Mouse (Mus musculus) gastrocnemius, postnatal 14 days (tissue): Measurements from ENCODE around the gene Sox5. TPM values are rescaled to one million over a fixed set of nuclear protein-coding genes. Genes with fewer than 3 reads are reported as not detected.

Experiments used
- DNase-seq: peaks from one replicate; pipeline ENCODE4 v3.0.0; 2021; ENCODE audit warnings: mixed read lengths
- intact Hi-C: fragments of 180-260 bp; cut with DNase I; formaldehyde crosslinking; loops from one replicate; pipeline ENCODE4 v1.15.1; 2025; ENCODE audit warnings: low total_unique reads
- long read RNA-seq, 2 experiments: library from polyadenylated mRNA; stranded (forward); transcript quantifications; one replicate each; pipeline ENCODE4 v2.0.0; 2021
- total RNA-seq, 2 experiments: library from RNA; stranded (reverse); gene quantifications; 2 replicates each; pipeline ENCODE4 v1.2.3; 2021

The Sox5 gene
- 1 to 10 TPM; 1.7 to 1.9 TPM for total RNA-seq
- long read RNA-seq, experiment 1 = 0 reads
- long read RNA-seq, experiment 2 = 0 reads

DNA sequence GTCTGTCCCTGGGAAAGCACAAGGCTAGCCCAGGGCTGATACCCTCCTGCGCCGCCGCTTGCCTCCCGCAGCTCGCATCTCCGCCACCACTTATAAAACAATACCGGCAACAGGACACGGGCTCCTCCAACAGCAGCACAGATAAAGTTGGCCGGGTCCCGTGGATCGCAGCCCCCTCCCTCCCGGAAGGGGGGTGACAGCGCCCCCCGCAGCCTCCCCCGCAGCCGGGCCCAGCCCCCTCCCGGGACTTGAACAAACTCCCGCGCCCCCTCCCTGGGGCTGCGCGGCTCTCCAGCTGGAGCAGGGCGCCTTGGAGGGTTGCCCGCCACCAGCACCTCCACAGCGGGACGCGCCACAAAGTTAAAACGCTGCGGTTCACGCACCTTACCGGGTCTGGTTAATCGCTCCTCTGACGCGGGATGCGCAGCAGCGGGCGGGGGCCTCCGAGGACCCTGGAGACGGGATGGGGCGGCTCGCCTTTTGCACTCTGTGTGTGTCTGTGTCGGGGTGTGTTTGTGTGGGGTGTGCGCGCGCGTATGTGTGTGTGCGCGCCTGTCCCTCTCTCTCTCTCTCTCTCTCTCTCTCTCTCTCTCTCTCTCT lies at the start of gene Sox5:
Gene Sox5, minus strand, starts transcription at position 547 of the 600 bp plus-strand sequence.
- intact Hi-C loops = no loop called here
- DNase-seq = peak; percentile 36

DNA sequence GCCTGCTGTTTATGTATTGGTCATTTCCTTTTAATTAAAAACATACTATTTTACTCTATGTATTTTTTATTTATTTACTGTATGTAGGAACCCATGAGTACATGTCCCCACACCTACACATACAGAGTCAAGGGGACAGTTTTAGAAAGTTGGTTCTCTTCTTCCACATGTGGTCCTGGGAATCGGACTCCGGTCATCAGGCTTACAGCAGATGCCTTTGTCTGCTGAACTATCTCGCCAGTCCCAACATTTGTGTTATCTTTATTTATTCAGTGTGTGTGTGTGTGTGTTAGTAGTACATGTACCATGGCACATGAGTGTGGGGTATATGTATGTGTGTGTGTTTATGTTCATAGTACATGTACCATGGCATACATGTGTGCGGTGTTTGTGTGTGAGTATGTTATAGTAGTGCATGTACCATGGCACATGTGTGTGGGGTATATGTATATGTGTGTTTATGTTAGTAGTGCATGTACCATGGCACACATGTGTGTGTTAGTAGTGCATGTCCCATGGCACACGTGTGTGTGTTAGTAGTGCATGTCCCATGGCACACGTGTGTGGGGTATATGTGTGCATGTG lies 43.3 kb upstream of the Sox5 start:
- no peak for DNase-seq
- intact Hi-C loops = no loop called here

DNA sequence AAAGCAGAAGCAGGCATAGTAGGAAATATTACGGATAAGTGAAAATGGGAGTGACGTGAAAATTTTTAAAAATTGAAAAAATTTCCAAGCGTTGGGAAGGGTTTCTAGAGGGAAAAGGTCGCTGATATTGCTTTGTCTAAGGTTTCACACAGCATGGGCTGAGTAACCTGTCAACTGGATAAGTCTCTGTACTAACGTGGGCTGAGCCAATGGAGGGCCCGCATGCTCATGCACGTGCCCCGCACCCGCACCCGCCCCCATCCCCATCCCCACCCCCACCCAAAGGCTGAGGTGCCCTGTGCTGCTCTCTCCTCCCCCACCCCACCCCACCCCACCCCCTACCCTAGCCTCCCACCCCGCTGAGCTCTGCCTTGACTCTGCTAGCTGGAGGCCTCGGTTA lies 42.4 kb upstream of the Sox5 start:
- intact Hi-C loops = no loop called here
- no peak for DNase-seq

DNA sequence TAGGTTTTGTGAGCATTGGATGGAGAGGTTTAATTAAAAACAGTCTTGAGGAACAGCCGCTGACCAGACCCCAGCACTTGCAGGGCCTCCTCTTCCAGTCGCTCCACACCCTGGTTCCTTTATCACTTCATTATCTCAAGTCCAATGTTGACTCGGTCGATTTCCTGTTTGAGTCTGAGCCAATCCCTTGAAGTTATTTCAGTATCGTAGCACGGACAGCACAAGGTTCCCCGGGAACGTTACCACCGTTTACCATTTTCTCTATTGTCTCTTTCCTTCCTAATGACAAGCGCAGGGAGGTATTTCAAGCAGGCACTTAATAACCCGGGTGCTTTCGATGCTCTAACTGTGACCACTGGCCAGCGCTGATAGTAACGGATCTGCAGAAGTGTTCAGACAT lies 40.8 kb upstream of the Sox5 start:
- DNase-seq = no peak
- intact Hi-C loops = no loop called here

DNA sequence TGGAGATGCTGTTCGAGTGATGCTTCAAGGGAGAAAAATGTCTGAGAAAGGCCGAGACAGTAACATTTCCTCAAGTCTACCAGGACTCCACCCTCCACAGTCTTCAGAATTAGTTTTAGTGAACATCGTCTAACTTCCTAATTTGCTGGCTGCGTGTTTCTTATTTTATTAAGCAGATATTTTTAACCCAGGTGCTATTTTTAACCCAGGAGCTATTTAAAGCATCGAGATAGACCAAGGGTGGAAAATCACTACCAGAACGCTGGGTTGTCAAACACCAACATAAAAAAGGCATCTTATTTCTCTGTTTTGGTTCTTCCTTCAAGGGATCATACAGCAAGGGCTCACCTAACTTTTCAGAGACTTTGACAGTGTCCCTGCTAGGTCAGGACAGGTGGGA lies 39.2 kb upstream of the Sox5 start:
- no peak for DNase-seq

DNA sequence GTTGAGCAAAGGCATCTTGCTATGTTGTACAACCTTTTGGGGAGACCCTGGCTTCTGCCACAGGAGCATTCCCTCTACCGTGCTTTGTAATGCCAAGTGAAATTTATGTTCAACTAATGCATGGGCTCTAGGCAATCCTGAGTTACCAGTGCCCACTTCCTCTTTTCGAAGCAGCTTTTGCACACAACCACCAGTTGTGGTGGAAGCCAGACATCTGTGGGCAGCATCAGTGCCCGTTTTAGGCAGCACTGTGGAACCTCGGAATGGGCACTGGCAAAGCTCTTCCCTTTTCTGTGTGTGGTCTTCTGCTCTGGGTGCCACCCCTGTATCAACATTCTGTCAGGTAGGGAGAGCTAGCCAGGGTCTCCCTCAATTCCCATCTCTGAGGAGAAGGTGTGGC lies 36.2 kb upstream of the Sox5 start:
- DNase-seq = no peak
- intact Hi-C loops = no loop called here

More for the DNA sequence above, 39.2 kb upstream of the Sox5 start:
- intact Hi-C loops = no loop called here

DNA sequence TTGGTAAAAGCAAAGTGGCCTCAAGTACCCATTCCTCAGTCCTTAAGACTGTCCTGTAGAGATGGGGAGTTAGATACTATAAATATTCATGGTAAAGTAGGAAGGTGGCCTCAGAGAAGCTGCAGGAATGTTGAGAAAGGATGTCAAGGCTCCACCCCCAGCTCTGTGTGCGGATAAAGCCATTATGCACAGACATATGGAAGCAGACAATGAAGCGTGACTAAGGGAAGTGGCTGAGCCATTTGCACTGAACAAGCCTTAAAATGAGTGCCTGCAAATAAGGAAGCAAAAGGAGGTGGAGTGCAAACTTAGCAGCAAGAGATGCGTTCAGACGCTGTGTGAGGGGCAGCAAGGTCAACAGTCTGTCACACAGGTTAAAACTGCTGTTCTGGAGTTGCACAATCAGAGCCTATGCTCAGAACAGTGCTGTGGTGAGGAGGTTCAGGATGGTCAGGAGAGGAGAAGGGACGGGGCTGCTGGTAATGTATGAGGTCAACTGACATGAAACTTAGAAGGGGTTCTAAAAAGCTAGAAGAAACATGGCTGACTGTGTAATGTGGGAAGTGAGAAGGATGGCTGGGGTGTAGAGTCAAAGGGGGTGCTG lies 35.7 kb upstream of the Sox5 start:
- intact Hi-C loops = no loop called here

DNA sequence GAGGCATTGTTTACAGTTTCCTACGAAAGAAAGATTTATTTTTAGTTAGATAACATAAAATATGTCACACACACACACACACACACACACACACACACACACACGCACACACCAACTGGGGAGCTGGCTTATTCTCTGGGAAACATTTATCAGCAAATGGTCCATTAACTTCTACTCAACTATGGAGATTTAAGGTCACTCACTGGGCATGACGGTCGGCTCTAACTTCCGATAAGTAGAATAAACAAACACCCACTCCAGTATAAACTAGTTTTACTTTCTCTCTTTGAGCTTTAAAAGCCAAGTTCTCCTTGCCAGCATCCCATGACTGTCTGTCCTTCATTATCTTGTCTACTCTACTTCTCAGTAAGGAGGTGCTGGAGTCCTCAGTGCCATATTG lies 33.8 kb upstream of the Sox5 start:
- intact Hi-C loops = no loop called here
- DNase-seq = no peak

More for the DNA sequence above, 35.7 kb upstream of the Sox5 start:
- DNase-seq = no peak

DNA sequence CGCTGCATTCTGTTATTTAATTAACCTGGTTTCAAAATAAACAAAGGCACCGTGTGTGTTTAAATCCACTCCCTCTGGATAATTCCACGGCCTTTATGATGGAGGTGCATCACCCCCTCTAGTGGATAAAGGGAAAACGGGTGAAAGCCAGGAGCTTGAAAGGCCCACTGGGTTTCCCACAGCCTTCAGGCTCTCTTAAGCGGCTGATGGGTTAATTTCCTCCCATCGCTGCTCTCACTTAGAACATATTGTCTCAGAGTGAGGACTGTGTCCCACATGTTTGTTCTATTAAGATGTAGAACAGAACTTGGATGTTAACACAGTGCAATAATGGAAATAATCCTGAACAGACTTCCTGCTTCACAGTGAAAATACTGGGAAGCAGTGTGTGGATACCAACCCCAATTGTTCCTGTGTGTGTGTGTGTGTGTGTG lies 33.2 kb upstream of the Sox5 start:
- intact Hi-C loops = no loop called here
- DNase-seq = peak; percentile 12

DNA sequence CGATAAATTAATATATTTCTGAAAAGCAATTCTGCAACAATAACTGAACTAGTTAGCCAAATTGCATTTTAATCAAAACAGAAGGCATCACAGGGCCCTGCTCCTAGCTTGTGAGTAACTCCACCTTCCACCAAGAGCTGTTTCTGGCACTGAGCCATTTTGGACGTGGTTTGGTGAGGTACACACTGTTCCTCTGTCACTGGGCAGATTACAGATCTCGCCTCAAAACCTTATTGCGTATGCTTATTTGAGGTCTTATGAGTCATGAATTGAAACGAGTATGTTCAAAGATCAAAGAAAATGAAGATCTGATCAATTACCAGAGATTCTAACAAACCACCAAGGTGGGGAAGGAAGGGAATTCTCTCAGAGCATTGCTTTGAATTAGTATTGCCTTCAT lies 22.5 kb upstream of the Sox5 start:
- DNase-seq = no peak
- intact Hi-C loops = no loop called here

DNA sequence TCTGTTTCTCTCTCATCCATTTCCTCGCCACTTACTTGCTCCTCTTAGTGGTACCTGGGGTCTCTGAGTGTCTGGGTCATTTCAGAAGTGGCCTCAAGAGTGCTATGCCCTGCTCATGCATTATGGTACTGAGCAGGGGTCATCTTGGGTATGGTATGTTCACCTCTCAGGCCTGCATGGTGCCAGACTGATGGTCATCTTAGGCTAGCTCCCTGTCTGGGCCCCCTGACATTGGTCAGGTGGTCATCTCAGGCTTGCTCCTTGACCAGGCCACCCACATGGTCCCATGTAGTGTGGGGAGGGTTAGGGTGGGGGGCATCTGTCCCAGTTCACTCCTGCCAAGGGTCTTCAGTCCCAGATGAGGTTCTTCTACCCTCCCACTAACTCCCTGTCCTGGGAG lies 21.3 kb upstream of the Sox5 start:
- intact Hi-C loops = no loop called here
- DNase-seq = no peak

DNA sequence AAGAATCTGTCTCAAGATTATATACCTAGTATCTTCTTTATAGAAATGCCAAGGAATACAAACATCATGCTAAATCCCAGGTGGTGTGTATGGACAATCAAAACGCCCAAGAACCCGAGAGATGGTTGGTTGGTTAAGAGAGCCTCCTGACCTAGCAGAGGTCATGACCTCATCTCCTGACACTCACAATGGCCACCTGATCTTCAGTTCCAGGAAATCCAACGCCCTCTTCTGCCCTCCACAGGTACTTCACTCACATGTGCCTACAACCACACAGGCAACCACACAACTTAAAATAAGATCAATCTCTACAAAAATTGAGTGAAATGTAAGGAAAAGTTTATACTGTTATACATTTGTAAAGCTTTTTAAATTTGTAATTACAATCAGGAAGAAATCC lies 12.6 kb upstream of the Sox5 start:
- DNase-seq = no peak
- intact Hi-C loops = no loop called here

DNA sequence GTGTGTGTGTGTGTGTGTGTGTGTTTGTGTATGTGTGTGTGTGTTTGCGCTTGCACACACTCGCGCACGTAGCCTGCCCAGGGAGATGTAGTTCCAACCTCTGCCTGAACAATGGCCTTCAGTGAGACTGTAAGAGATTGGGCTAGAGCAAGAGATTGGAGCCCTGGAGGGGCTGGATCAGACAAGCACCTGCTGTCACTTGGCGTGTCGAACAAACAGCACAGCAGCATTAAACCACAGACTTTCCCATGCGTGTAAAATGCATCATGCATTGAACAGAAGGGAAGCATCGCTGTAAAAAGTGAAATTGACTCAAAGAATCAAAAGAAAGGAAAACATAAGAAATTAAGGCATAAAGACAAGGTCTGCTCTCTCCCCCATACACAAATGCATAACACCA lies 11.1 kb upstream of the Sox5 start:
- intact Hi-C loops = no loop called here
- no peak for DNase-seq

DNA sequence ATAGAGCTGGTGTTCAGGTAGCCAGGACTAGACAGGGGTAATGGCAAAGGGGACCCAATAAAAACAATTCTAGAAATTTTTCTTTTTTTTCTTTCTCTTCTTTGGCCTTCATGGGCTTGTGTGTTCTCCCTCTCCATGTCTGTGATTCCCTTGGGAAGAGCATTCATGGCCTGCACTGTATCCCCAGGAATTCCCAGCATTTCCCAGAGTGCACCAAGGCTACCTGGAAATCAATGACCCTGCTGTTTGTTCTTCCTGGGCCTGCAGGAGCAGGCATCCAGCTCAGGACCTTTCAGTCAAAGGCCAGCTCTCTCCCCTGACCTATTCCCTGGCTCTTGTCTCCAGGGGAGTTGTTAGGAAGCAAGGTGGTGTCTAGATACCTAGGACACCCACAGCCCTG lies 1.5 kb upstream of the Sox5 start:
- no peak for DNase-seq
- intact Hi-C loops = no loop called here

DNA sequence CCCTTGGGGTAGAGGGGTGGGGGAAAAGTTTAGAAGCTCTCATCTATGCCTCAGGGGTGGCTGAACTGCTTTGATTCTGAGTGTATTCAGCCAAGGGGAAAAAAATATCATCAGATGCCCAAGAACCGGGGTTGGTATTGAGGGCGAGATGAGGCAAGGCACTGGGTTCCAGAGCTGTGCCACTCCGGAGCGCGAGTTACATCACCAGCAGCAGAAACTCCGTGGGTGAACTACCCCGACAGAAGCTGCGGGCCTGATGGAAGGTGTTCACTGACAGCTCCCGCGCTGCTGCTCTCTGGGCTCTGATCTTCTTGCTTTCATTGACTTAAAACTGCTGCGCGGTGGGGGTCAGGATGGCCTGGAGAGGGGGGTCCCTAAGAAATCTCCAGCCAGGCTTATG lies 1.1 kb upstream of the Sox5 start:
- no peak for DNase-seq
- intact Hi-C loops = no loop called here

DNA sequence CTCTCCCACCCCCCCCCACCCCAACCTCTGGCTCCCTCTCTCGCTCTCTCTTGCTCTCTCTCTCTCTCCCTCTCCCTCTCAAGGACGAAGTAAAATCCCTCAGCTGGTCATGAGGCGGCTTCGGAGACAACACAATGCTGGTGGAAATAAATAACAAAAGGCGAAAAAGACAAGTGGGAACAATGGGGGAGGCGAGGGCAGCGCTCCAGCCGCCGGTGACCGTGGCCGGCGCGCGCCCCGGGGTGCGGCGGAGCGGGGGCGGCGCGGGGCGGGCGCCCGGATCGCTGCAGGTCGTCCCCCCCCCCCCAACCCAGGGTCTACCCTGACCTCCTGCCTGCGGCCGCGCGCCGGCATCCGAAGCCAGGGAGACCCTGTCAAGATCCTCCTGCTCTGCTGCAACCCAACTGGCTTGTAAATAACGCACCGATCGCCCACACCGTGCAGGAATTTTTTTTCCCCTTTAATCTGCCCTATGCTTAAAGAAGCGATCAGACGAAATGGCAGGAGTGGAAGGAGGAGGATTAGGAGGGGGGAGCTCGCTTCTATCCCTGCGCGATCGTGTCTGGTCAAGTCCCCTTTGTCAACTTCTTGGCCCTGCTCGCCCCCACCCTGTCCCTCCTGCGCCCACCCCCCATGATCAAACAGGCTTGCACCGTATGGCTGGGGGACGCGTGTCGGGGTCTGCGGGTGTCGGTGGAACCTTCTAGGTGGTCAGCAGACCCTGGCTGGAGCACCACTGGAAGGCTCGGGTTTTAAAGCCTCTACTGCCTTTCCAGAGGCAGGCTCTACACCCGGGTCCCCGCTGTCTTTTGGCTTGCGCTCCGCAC lies 467 bp upstream of the Sox5 start:
- intact Hi-C loops = no loop called here
- no peak for DNase-seq

DNA sequence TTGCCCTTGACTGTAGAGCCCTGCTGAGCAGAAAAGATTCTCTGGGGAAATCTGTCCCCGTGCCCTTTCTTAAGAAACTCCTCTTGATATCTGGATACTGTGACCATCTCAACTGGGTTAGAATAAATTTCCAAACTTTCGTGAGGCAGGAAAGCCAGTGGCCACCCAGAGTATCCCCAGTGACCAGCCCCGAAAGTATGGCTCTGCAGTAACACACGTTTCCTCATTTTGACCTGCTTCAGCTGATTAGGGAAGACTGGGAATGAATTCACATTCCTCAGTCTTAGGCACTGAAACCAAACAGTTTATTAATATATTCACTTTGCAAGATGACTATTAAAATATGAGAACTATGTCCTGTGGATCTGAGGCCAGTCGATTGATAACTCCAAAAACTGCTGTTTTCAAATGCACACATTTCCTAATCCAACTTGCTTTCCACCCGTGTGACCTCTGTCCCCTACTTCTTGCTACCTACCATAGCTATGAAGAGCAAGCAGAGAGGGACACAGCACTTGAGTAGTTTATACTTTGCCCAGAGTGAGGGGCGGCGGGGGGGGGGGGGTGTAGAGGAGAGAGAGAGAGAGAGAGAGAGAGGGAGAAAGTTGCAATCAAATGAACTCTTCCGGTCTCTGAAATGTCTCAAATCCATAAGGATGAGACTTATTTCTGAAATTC lies 1.0 kb downstream of the Sox5 start:
- intact Hi-C loops = no loop called here
- no peak for DNase-seq

DNA sequence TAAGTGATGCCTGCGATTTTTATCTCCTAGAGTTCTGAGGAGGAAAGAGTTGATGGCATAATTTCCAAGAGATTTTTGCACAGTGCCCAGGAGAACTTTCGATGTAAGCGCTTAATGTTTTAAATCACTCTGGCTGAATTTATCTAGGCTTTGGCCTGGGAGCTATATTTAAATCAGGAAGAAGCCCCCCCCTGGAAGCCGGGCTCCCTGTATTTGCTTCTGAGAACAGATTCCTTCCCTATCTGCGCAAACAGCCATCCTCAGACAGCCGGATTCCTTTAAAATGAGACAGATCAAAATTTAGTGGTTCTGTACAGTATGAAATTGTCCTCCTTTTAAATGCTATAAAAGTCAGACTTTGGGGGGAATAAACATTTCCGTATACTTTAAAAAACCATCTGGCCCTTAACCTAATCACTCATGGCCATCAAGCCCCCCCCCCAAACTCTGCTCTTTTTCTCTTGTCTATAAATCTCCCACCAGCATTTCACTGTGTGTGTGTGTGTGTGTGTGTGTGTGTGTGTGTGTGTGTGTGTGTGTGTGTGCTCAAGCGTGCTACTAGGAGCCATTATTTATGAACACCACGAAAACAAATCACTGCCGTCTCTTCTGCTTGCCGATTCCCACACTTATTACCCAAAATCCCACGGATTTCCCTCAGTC lies 1.7 kb downstream of the Sox5 start:
- no peak for DNase-seq
- intact Hi-C loops = no loop called here

DNA sequence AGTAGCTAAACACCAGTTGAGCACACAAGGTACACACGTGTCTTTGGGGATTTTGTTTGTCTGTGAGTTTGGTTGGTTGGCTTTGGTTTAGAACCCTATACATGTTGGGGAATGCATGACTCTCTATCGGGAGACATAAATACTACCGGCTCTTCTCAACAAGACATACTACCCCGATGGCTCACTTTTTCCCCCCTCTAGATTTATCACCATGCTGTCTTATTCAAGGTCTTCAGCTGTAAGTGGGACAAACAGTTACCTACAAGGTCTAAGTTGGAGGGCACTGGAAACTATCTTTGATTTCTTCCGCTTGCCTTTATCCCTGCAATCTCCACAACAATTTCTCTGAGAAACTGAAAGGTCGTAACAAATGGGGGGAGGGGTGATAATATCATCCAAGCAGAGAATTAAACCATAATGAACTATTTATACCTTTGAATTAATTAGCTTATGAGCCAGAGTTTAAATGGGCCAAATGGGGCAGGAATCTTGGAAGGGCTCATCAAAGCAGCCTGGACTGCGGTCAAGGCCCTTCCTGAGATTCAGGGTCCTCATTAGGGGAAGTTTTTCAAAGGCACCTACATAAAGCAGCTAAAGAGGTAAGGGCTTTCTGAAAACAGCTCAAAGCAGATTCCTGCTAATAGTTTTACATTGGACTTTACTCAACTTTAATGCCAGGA lies 4.3 kb downstream of the Sox5 start:
- intact Hi-C loops = no loop called here
- DNase-seq = no peak
